Mouse (Mus musculus) left cerebral cortex, adult 2 months (tissue): Measurements from ENCODE around the gene Macrod1. TPM values are rescaled to one million over a fixed set of nuclear protein-coding genes. Genes with fewer than 3 reads are reported as not detected.
A peak's percentile ranks its signal among the peaks of the same experiment; 100 is the strongest.

Experiments used
- DNase-seq, 2 experiments: peaks; one replicate each; pipeline ENCODE4 v3.0.0; 2021 to 2022; ENCODE audit warnings: low spot score in 2 of 2, mixed read lengths in 1 of 2; ENCODE audit errors: extremely low spot score in 1 of 2
- H3K27ac ChIP-seq: fragments of 200-600 bp; 2 replicates; pipeline ENCODE4 v1.8.1; 2022
- H3K4me3 ChIP-seq: fragments of 200-600 bp; 2 replicates; pipeline ENCODE4 v1.8.1; 2022
- CTCF ChIP-seq: fragments of 200-600 bp; IDR thresholded peaks from 2 replicates; pipeline ENCODE4 v1.8.1; 2022; ENCODE audit warnings: antibody characterized with exemption, mild to moderate bottlenecking, moderate library complexity
- intact Hi-C: fragments of 180-260 bp; cut with DNase I; formaldehyde crosslinking; loops from one replicate; pipeline ENCODE4 v1.15.1; 2025
- total RNA-seq, 2 experiments: library from RNA; stranded (reverse); gene quantifications; 2 replicates each; pipeline ENCODE4 v1.2.3; 2021

The Macrod1 gene
- total RNA-seq, 2 experiments from 2014 or later: 13.3 to 15.7 TPM

DNA sequence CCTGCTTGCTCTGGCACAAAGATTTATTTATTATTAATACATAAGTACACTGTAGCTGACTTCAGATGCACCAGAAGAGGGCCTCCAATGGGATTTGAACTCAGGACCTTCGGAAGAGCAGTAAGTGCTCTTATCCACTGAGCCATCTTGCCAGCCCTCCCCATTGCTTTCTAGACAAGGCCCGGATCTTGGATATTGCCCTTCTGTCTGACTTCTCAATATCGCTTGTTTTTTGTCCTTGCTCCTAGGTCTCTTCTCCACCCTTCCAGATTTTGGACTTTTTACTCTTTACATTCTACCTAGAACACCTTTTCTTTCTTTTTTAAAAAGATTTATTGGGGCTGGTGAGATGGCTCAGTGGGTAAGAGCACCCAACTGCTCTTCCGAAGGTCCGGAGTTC, 162.1 kb downstream of the Macrod1 start:
- no peak for DNase-seq
- intact Hi-C loops: no loop called here
- Histone ChIP-seq H3K4me3 (no peak overlapping the region), H3K27ac (no peak overlapping the region)
- no peak for TF ChIP-seq CTCF

DNA sequence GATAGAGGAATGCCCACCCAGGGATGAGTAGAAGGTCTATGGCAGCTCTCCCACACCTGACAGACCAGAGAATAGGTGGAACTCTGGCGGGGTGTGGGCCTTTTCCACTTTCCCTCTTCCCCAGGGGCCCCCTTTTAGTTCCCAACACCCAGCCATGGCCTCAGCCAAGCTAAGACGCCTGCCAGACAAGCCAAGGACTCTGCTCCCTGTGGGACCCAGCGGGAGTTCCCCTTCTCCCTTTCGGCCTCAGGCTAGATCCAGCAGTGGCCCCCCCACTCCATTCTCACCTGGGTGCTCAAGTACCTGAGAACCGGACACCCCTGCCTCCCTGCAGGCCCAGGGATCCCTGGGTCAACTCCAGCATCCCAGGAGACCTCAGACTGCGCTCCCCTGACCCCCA, 165.6 kb downstream of the Macrod1 start:
- no peak overlapping the region for H3K27ac ChIP-seq
- no peak overlapping the region for H3K4me3 ChIP-seq
- no peak for TF ChIP-seq CTCF
- intact Hi-C loops: no loop called here
- no peak for DNase-seq

DNA sequence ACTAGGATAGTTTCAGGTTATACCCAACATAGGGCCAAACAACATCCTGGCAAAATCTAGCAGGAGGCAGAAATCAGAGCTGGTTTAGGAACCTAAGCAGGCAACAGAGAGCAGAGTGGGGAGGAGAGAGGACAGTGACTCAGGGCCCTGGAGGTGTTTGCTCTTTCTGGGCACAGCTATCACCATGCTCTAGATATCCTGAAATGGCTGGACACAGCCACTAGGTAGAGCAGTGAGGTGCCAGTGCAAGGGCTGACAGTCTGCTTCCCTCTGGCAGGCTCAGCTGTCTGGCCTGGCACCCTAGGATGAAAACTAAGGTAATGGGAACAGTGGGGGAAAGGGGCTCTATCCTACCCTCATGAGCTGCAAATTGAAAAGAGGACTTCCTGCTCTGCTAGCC, 166.9 kb downstream of the Macrod1 start:
- no peak for DNase-seq
- intact Hi-C loops: no loop called here
- Histone ChIP-seq H3K27ac (no peak overlapping the region), H3K4me3 (no peak overlapping the region)
- TF ChIP-seq CTCF: no peak; the same call in 1 of the 2 replicates

DNA sequence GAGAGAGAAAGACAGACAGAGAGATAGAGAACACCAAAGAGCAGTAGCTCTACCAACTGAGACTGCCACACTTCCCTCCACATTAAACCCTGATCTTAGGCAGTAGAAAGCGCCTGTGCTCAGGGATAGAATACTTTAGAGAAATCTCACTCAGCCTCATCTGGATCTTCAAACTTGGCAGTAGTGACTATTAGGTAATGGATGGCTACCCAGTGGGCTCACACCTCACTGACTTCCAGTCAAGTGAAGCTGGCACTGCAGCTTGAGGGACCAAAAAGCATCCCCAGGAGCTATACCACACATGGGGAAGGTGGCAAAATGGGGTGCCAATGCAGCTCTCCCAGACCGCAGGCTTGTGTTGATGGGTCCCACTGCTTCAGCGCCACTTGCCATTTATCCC, 167.6 kb downstream of the Macrod1 start:
- no peak for TF ChIP-seq CTCF
- no peak overlapping the region for H3K4me3 ChIP-seq
- no peak overlapping the region for H3K27ac ChIP-seq
- no peak for DNase-seq
- intact Hi-C loops: no loop called here

DNA sequence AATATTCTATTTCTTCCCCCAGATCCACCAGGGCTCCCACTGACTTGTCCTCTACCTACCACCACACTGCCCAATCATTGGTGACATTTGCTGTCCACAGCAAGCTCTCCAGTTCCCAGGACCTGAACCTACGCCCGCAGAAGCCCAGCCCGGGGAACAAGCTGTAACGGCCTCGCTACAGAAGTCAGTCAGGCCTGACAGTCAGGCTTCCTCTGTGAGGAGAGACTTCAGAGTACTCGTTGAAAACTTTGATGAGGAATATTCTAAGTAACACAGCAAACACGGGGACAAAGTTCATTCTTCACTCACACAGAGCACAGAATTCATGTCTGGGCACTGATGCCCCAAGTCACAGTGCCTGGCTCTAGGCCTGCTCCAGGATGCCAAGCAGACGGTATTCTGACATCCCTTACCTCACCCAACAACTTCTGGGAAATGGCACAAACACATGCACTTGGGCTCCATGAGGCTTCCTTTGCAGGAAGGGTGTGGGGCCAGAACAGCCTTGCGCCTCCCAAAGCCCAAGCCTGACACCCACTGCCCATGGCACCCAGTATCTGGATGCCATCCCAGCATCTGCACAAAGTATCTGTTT, 168.6 kb downstream of the Macrod1 start:
- TF ChIP-seq CTCF: no peak
- intact Hi-C loops: no loop called here
- DNase-seq: no peak
- Histone ChIP-seq H3K27ac (no peak overlapping the region), H3K4me3 (no peak overlapping the region)

DNA sequence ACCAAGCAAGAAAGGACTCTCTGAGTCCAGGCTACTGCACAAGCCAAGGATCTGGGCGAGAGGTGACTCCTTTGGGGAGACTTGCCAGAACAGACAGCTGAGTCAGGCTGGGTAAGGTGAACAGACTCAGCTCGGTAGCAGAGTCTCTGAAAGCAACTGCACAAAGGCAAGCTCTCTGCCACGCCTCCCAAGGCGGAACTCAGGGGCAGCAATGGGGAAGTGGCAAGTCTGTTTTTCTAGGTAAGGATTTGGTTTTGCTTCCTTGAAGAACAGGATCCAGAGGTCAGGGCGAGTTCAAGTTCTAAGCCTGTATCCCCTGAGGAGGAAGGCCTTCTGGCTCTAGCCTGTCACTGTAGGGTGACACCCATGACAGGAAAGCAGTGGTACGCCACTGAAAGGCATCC, 169.9 kb downstream of the Macrod1 start:
- Histone ChIP-seq H3K27ac (no peak overlapping the region), H3K4me3 (no peak overlapping the region)
- intact Hi-C loops: no loop called here
- DNase-seq: no peak
- TF ChIP-seq CTCF: no peak

DNA sequence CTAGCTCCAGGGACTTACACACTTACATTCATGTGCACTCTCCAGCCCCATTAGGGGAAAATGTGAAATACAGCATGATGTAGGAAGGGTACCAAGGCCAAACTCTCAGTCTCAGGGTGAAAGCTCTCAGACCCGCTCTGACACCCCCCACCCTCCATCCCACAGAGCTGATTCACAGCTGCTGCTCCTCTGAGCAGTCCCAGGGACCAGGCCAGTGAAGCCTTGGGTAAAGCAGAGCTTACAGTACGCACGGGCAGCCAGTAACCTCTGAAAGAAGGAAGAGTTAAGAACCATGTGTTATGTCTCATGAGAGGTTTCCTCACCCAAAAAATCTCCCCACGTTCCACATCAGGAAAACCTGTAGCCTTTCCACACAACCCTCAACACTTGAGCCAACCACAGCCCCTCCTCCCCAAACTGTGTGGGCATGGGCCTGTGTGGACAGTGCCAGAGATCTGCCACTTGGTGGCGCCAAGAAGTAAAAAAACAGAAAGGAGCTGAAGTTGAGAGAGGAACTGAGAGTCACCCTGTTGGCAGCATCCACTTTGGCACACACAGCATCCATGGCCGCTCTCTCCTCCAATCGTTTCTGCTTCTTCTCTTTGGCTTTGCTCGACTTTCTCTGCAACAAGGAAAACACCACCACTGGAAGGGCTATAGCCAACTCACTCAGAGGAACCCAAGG, 178.1 kb downstream of the Macrod1 start:
- TF ChIP-seq CTCF: peak; percentile 91
- no peak overlapping the region for H3K4me3 ChIP-seq
- peak; percentile 81 to 87 for DNase-seq
- intact Hi-C loops: loop anchor here (1.0 kb wide), 2 partner anchors 111 to 184 kb away; no protein-coding TSS in a partner anchor
- no peak overlapping the region for H3K27ac ChIP-seq

DNA sequence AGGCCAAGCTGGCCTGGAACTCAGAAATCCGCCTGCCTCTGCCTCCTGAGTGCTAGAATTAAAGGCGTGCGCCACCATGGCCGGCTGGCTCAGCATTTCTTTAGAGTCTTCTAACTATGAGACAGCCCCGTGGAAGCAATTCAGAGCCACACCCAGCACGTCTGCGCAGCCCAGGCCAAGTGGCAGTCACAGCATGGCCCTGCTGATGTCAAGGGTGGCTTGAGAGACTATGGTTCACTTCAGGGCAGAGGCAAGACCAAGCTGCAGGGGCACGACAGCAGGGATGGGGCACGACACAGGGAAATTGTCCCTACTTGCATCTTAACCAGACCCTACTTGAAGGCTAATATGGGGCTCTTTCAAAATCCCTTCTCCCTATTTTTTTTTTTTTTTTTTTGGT, 178.9 kb downstream of the Macrod1 start:
- Histone ChIP-seq H3K4me3 (no peak overlapping the region), H3K27ac (no peak overlapping the region)
- intact Hi-C loops: loop anchor here (1.0 kb wide), 1 partner anchor 110 kb away; no protein-coding TSS in a partner anchor
- no peak for TF ChIP-seq CTCF
- no peak for DNase-seq

DNA sequence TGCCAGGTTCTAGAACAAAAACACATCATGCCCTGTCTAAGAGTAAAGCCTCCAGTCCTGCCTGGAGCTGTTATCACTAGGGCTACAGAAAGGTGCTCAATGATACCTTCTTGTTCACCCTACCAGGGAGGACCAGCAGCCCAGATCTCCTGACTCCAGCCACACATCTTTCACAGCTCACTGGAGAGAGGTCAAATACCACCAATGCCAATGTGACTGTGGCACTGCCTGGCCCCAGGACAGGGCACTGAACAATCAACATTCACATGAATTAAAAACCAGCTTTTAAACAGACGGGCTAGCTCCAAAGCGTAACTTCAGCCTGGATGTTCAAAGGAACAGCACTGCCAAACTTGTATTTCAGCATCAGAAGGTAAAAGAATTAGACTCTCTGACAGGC, 179.4 kb downstream of the Macrod1 start:
- H3K27ac ChIP-seq: no peak overlapping the region
- intact Hi-C loops: no loop called here
- DNase-seq: no peak
- H3K4me3 ChIP-seq: no peak overlapping the region
- TF ChIP-seq CTCF: no peak

DNA sequence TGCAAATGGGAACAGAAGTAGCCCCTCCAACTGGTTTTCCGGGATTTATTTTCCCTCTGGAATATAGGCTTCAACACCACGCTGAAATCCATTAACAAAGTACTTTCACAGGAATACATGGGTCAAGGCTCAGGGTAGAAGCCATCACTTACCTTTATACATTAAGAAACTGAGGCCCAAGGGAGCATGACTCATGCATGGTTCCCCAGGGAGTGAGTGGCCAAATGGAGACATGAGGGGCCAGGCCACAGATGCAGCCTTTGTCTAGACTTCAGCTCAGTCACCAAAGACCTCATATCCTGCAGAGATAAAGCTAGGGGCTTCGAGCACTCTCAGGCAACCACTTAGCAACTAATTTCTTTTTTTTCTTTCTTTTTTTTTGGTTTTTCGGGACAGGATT, 180.1 kb downstream of the Macrod1 start:
- no peak overlapping the region for H3K27ac ChIP-seq
- no peak for TF ChIP-seq CTCF
- H3K4me3 ChIP-seq: no peak overlapping the region
- DNase-seq: no peak
- intact Hi-C loops: no loop called here

DNA sequence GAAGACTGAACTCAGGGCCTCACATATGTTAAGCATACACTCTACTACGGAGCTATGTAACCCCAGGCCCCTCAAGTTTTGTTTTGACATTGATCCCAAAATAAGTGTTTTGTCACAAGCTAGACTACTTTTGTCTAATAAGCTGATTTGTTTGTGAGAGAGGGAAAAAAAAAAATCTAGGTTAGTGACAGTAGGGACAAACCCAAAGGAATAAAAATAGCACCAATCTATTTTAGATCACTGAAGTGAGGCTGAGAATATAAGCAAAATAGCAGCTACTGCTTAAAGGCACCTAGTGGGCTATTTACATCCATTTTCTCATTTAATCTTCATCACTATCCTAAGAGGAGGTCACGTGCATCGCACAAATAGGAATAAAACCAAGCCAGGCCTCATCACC, 183.0 kb downstream of the Macrod1 start:
- intact Hi-C loops: no loop called here
- peak overlapping the region; percentile 86 for H3K4me3 ChIP-seq

DNA sequence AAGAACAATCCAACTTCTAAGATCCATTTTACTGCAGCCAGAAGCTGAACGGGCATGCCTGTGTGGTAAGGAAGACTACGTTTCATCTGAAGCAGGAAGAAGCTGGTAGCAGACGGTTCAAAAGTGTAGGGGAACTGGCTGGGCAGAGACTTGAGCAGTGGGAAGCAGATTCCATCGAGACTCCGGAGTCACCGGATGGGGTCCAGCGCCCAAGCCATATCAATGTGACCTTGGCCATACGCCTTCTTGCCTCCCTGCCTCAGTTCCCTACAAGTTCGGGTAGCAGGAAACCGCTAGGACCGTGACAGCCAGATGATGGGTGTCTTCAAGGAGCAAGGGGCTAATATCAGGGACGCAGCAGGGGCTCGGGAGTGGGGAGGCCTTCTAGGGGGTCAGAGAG, 183.7 kb downstream of the Macrod1 start:
- intact Hi-C loops: loop anchor here (2.0 kb wide), 1 partner anchor 177 kb away; the partner anchor contains the start of gene 2700081O15Rik
- no peak for DNase-seq
- no peak for TF ChIP-seq CTCF
- peak overlapping the region; percentile 86 for H3K4me3 ChIP-seq
- H3K27ac ChIP-seq: peak overlapping the region; percentile 93

More for the DNA sequence above, 183.0 kb downstream of the Macrod1 start:
- TF ChIP-seq CTCF: no peak
- H3K27ac ChIP-seq: no peak overlapping the region; the same call in 1 of the 2 replicates
- DNase-seq: no peak
